Mouse (Mus musculus) c-Kit-positive CD71-positive TER-119-positive erythroid progenitor cells, embryonic 14.5 days (primary cell): Measurements from ENCODE around the gene Sec14l3.

ENCODE experiments used
- DNase-seq: peaks from one replicate; pipeline ENCODE4 v3.0.0-alpha.2; 2013; ENCODE audit warnings: low spot score

The Sec14l3 gene

DNA sequence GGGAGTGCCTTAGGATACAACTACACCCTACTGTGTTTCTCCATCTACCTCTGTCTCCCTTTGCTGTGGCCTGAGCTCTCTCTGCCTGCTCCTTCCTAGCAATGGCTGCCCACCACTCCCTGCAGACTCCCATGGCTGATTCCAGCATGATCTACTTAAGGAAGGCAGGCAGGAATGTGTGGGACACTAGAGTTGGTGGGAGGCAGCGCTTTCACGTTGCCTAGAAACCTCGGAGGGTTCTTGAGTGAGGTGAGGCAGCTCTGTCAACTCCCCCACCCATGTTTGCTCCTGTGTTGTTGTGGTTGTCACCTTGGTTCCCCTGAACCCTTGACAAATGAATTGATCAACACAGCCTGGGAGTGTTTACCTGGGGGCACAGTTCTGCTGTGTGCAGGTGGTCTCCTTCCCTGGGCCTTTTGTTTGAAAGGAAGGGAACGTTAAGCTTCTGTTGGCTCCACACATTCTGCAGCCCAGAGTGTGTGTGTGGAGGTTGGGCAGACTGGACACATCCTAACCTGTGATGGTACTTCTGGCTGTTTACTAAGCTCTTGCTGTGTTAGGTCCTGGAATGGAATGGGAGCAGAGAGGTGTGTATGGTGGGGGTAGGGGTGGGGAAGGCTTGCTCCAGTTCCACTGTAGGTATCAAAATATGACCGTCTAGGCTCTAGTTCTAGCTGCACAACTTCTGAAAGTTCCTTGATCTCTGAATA lies 3.6 kb upstream of the Sec14l3 start:
- no peak for DNase-seq

DNA sequence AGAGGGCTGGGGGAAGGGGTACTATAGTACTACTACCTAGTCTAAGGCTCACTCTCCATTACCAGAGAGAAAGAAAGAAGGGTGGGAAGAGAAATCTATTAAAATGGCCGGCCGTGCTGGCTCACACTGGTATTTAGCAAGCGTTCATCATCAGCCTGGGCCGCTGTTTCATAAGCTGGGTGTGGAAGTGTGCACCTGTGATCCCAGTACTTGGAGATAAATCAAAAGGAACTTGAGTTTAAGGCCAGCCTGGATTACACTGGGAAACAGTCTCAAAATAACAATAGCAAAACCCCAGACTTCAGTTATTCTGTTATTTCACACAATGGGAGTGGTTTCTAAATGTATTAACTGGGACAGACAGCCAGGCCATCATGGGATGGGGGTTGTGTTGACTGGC lies 2.1 kb upstream of the Sec14l3 start:
- no peak for DNase-seq

DNA sequence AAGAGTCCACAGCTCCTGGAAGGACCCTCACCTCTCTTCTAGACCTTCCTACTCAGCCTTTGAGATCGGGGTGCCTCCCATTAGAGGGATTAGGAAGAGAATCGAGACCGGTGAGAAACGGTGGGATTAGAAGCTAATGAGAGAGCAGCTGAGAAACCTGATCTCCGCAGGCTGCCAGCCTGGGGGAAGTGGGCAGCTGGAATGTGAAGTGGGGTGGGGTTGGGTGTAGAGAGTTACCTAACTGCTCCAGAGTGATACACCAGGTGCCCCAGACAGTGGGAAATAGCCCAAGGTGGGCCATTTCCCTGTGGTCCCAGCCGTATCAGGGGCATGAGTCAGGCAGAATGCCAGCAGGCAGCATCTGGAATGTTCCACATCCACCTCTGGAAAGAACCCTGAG lies 1.7 kb upstream of the Sec14l3 start:
- DNase-seq = no peak

DNA sequence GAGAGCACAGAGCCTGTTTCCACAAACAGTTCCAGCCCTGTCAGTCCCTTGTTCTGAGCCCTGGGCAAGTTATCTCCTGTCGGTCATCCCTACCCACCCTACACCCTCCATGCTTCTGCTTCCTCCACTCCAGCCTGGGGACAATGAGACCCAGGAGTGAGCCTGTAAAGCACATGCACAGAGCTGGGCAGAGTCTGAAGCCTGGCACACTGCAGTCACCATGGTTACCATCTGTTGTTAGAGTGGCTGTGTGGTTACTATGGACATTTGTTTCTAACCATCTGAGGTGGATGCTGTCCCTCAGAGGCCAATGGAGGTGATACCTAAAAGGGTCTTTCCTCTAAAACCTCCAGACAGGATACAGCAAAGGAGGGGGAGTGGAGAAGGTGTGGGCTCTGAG lies 5.0 kb downstream of the Sec14l3 start:
- no peak for DNase-seq

DNA sequence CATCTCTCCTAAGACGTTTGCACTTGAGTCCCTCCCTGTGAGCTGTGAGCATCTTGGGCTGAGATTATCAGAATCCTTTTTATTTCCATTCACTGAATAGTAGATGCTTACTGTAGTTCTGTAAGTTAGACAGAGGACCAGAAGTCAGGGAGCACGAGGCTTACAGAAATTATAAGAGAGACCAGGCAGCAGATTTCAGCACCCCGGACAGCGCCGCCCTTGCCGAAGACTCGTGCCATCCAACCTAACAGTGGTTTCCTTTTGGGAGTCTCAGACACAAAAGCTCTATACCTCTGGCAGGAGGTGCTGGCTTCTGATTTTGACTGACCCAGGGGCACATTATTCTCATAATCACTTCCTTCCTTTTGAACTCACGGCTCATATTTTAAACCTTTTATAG lies 12.0 kb downstream of the Sec14l3 start:
- DNase-seq = peak; percentile 34

DNA sequence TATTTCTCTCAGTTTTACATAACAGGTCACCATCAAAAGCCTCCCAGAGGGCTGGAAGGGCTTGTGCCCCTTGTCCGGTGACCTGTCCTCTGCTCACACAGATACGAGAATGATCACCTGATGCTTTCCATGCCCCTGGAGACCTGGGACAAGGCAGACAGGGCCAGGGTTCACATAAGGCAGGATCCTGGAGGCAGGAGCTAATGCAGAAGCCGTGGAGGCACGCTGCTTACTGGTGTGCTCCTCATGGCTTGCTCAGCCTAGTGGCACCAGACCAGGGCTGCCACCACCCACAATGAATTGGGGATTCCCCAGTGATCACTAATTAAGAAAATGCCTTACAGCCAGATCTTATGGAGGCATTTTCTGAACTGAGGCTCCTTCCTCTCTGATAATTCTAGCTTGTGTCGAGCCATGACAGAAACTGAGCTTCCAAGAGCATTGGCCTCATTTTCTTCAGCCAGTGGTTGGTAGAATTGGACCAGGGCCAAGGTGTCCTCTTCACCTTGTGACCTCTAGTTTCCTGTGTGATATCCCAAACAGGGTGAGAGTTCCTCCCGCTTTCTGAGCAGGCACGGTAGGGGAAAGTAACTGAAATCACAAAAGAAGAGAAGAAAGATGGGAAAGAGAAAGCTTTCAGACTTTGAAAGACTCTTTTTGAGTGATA lies 13.8 kb downstream of the Sec14l3 start:
- DNase-seq = no peak

DNA sequence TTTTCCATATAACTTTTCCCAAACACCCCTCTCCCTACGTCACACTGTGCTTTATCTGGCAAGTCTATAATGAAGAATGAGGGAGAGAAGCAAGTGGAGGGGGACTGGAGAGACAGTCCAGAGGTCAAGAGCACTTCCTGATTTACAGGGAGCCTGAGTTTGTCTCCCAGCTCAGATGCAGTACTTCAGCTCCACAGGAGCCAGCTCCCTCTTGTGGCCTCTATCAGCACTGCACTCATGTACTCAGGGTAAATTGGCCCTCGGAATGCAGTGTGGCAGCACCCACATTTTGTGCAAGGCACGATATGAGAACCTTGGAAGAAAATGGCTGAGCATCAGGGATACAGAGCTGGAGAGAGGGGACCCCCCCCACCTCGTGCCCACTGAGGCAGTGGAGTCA lies 15.6 kb downstream of the Sec14l3 start:
- DNase-seq = peak; percentile 50

DNA sequence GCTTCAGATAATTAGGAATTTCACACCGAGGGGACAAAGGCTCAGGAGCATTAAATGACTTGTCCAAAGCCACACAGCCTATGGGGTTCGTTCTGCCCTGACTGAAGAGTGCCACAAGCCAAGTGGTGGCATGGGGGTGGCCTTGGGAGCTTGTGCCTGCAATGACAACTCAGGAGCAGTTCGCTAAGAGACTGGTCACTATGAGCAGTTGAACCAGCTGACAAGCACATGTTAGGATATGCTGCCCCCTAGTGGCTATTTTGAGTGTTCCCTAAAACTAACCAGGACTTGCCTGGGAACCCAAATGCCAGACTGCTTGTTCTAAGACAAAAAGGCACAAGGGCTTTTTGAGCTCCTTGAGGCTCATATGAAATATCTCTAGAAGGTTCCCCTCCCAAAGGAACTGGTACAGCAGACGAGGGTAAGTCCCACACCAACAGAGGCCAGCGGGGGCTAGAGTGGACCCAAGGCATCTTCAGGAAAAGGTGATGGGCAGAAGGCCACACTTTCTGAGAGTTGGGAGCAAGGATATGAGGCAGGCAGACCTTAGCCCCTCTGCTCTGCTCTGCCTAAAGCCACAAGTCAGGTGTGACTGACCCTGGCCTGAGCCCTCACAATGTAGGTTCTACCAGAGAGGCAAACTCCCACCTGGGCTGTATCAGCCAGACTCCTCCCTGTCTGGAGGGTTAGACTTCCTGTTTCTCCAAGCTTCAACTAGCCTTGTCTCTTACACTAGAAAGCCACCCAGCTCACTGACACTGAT lies 18.9 kb downstream of the Sec14l3 start:
- DNase-seq = peak; percentile 65

DNA sequence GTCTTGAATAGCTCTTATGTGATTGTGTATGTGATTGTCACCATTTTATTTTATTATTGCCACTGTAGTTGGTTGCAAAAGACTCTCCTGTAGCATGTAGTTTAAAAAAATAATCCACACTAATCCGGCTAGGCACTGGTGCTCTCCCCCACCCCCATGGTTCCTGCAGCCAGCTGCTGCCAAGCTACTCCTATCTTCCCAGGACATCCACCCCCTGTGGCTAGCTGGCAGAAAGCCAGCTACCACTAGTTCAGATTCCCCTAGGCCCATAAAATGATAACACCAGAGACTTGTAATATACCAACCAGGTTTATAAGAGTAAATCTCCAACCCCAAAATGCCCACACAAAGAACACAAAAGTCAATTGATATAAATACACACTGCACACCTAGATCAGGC lies 21.6 kb downstream of the Sec14l3 start:
- no peak for DNase-seq

DNA sequence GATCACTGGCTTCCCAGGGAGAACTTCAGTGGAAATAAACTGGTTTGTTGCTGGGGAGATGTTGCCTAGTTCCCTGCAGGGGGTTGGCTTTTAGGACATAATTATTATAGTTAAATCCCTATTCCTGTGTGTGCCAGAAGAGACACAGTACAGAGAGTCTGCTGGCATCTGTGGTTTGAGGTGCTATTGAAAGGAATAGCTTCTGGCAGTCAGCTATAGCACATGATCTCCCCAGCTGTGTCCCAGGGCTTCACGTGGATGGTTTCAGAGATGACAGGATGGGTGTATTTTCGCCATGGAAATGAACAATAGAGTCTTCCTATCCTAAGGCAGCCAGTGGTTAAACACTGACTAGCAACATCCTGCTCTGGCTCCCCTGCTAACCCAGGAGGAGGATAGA lies 22.6 kb downstream of the Sec14l3 start:
- DNase-seq = no peak

DNA sequence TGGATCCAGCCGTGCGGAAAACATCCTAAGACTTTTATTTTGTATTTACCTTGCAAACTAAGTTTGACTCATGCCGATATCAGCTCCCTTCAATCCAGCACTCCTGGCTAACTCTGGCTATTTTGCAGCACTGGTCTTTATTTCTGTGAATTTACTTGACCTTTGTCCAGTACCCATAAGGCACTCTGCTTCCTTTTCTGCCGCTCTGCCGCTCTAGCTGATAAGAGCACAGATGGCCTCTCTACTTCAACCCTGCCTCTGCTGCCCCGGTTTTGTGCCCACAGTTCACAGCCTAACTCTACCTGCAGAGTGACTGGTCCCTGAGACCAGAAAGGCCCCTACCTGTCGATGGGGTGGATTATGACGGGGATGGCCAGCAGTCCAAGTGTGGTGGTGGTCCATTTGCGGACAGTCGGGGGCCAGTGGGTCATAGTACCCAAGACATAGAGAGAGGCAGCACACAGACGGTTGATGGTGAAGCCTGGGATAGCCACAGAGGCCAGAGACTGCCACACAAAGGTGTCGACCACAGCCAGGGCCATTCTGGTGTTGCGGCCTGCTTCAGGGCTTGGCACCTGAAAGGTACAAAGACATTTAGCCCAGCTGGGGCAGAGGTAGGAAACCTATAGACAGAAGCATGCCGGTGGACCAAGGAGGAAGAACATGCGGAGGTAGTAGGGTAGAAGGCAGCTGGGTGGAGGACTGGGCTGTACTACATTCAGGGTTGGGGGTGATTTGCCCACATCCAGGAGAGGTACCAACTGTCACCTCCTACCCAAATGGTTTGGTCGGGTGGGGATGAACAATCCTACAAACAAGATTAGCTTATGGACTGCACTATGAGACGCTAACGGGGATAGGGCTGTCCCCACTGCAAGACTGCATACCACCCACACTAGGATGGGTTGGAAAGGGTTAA lies 29.1 kb downstream of the Sec14l3 start:
- DNase-seq = no peak

DNA sequence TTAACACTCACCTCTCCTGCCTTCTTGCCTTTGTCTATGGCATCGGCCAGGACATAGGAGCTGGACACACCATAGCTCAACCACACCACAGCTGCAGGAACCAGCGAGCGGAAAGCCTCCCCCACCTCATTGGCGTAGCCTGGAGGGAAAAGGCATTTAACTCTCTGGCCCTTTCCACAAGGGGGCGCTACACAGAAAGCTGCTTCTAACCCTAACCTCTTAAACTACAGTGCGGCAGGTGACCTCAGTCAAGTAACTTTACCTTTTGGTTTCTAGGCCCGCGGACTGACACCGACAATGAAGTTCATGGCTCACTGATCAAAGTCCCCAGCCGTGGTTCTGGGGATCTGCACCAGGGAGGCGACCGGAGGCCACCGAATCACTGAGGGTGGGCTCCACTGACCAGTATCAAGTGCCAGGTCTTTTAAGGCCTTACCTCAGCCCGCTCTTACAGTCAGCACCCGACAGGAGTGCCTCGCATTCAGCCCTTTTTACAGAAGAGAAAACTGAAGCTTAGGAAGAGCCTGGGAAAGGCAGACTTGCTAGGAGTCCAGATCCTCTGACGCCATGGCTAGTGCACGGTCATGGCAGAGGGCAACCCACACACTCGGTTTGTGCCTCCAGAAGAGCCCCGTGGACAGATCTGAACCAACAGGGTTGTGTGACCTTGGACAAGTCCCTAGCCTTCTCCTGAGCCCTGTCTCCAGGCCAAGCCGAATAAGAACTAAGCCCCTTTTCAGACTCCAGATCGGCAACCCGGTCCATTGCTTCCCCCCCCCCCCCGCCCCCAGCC lies 29.9 kb downstream of the Sec14l3 start:
- DNase-seq = peak; percentile 92

DNA sequence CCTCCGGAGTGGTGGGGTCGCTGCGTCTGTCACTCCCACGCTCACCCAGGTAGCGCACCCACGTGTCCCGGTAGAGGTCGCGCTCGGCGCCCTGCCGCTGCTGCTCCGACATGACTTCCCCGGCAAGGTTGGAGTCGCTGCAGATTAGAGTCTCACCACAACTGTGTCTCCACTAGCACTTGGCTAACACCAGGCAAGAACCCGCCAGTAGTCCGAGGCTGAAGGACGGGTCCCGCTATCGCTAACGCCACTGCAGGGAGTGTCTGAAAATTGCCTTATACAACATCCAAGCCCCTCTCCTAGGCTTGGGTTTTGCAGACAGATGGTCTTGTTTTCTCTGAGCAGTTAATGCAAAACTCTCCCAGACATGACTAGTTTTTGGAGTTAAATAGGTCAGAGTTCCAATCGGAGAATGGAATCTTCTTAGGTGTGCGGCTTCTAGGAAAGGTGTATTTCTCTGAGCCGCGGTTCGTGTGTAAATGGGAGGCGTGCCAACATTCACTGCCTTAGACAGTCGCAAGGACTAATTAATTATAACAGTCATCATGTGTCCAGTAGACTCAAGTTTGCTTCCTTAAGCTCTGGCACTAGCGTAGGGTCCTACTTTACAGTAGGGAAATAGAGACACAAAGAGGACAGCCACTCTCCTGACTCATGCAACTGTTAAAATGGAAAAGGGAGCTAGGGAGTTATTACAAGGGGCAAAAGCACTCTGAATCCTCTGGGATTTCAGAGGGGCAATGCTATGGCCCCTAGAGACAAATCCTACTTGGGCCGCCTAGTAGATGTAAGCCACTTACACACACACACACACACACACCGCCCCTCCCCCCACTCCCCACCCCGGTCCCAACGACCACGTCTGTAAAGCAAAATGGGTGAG lies 30.8 kb downstream of the Sec14l3 start, which contains the start of gene Mtfp1:
Mtfp1 (minus strand) TSS at position 275 of the 883 bp plus-strand sequence.
- peak; percentile 66 for DNase-seq

DNA sequence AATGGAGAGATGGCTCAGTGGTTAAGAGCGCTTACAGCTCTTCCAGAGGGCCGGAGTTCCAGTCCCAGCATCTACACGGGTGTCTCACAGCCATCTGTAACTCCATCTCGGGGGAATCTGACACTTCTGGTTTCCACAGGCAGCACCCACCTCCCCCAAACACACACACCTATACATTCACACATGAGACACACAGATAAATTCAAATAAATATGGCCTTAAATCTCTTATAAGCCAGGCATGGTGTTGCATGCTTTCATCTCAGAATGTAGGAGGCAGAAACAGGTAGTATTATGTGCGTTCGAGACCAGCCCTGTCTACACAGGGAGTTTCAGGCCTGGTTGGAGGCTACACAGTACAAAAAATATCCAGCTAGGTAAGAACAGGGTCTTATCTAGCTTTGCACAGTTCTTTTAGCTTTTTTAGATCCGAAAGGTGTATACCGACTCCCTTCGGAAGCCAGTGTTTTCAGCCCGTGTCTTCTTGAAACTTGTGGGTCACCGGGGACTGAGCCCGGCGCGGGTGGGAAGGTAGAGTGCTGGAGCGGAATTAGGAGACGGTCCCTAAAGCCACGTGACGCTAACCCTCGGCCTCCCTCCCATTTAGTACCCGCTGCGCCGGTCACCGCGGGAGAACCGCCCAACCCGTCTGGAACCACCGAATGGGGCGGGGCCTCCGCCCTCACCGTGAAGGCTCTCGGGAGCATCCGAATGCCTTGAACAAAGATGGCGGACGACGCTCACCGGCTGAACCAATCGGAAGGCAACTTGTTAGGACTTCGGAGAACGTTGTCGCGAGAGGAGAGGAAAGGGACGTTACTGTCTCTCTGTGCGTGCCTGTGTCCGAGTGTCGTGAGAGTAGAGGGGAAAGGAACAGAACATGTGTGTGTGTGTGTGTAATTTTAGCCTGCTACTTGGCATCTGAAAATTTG lies 31.7 kb downstream of the Sec14l3 start:
- peak; percentile 99 for DNase-seq

DNA sequence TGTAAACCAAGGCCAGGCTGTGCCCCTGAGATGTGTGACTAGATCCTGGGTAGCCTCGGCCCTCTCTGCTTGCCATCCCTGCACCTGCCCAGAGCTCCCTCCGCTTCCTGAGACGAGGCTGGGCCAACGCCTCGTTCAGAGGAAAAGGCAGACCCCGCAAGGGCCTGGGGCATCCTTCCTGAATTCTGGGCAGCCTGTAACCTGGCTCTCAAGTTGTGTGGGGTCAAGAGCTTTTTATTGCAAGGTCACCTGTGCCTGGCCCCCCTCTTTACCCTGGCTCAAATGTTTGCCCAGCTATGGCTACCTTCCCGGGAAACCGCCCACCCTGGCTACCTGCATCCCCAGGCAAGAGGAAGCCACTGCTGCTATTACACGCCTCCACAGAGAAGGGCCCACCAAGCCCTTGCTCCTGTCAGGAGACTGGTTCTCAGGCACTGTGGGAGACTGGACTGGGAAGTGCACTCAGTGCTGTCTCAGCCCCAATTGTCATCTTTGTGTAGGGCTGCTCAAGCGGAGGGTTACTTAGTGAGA lies 32.5 kb downstream of the Sec14l3 start:
- DNase-seq = no peak

DNA sequence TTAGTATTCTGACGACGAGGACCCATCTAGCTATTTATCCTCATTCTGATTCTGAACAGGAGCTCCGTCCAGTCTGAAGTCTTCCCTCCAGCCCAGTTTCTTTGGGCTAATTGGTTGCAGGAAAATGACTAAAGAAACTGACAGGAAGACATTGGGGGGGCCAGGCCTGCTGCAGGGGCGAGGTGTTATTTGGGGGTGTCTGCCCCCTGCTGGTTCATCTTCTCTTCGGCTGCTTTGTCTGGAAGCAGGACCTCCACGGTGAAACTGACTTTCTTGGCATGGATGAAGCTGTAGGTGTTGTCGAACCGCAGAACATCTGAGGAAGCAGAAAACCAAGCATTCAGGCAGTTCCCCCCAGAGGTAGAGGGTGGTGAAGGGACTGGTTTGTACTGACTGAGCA lies 33.5 kb downstream of the Sec14l3 start:
- no peak for DNase-seq

DNA sequence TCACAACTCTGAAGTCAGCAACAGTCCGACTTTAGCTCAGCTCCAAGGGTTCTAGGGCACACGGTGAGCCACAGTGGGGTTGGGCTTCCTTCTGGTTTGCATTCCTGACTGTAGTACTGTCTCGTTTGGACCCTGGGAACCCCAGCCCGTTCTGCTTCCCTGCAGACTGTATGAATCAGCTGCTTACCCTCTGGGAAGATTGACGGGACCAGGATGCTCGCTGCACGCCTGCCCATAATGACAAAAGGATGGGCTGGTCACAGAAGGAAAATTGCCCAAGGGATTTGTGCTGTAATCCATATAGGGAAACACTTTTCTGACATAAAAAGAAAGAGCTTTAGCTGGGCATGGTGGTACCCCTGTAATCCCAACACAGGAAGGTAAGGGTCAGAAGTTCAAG lies 34.2 kb downstream of the Sec14l3 start:
- no peak for DNase-seq

DNA sequence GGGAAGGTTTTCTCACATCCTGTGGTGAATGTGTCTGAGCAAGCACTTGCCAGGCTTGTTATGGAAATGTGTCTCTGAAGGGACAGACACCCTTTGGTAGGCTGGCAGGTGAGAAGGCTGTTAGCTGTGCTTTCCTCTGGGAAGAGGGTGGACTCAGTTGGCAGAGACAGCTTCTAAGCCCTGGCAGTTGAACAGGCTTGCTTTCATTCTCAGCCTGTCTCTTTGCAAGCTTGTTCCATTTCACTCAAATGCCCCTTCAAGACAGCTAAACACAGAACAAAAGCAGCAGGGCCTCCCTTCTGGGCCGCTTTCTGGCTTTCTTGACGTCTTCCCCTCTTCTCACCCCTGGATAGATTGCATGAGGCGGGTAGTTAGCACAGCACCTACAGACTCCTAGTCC lies 34.8 kb downstream of the Sec14l3 start:
- DNase-seq = no peak

DNA sequence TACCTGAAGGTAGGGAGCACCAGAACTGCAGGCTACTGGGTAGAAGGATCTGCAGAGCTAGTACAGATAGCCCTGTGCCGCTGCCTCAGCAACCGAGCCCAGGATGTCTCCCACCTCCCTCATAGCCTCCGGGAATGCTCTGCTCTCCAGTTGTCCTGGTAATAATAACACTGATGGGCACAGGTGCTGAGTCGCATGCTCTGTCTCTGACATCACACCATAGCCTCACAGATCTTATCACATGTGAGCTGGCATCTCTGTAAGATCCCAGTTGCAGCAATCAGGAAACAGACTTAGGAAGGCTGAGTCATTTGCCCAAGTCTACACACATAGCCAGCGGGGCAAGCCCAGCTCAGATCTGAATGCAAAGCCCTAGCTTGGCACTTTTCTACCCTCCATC lies 37.2 kb downstream of the Sec14l3 start:
- DNase-seq = no peak
